20 mouse cellular contexts compared by ENCODE assay signal in genomic region chr16:72088916-72089315, GRCm38 (mm10).
DNase-seq lines count a peak whose midpoint lies in the region; ATAC-seq and TF ChIP-seq lines count a peak whose summit lies in the region.
"Had no signal": no experiment of that assay in that cellular context is flagged by ENCODE, and none has a peak within 500 bp of the region (broad histone marks: within the 10 kb centered on the region; RNA-seq: fewer than 3 reads in every experiment).

No protein-coding gene starts in this region.

- no peak for TF ChIP-seq POLR2A in brain, embryonic 14.5 days (IDR thresholded peaks at IDR 0.05; ENCODE audit: borderline replicate concordance, extremely low read depth, insufficient read depth, insufficient read length, poor library complexity, severe bottlenecking)

- H3K27ac ChIP-seq in forebrain, embryonic 16.5 days (ENCODE audit: low read length) = peak overlapping the region; percentile 41; the same call in 1 of the 2 replicates
- 0 out of 2 replicates have a peak overlapping the region, but pooled peaks have one; percentile 33 for H3K27ac ChIP-seq in midbrain, embryonic 16.5 days (ENCODE audit: low read length)
- H3K27ac ChIP-seq: embryonic facial prominence, embryonic 15.5 days; limb, embryonic 10.5 days had no signal

- intact Hi-C loops in gastrocnemius, postnatal 36 days (cut with DNase I) = no loop called here

- peak overlapping the region; percentile 19 for H3K4me2 ChIP-seq in forebrain, embryonic 16.5 days (ENCODE audit: low read length)
- no peak overlapping the region for H3K4me2 ChIP-seq in midbrain, embryonic 16.5 days (ENCODE audit: low read length)
- H3K4me2 ChIP-seq: embryonic facial prominence, embryonic 15.5 days; liver, embryonic 11.5 days; lung, embryonic 14.5 days had no signal

- ATAC-seq in forebrain, embryonic 16.5 days = peak; percentile 90
- no peak for ATAC-seq in midbrain, embryonic 16.5 days
- ATAC-seq: activated CD4-positive, CD25-positive, alpha-beta regulatory T cell, adult 4 months; Patski had no signal

- peaks cover 10% of the 10 kb centered on the region for H3K4me1 ChIP-seq in forebrain, embryonic 16.5 days (replicated peaks; ENCODE audit: control insufficient read depth, insufficient read depth, low read length)
- peaks cover 10% of the 10 kb centered on the region; the same call in 1 of the 2 replicates for H3K4me1 ChIP-seq in midbrain, embryonic 16.5 days (ENCODE audit: control insufficient read depth, insufficient read depth, low read length)
- H3K4me1 ChIP-seq: embryonic facial prominence, embryonic 15.5 days; limb, embryonic 10.5 days had no signal

- peak; percentile 30 to 38 for DNase-seq in layer of hippocampus, postnatal 10 days (ENCODE audit: low spot score in 2 of 2)
- no peak for DNase-seq in layer of hippocampus, adult 9-11 months
- peak; percentile 91 for DNase-seq in brain, embryonic 14.5 days (ENCODE audit: low read depth)
- no peak for DNase-seq in thymus, adult 18-20 months
- DNase-seq in gastrocnemius, postnatal 36 days = no peak
- DNase-seq: adrenal gland, postnatal 25 days; cerebellum, adult 9-11 months; embryo, embryonic 11 days; gastrocnemius, postnatal 10 days; kidney, adult 8-10 months; kidney, postnatal 4 days; lung, embryonic 14.5 days; spleen, adult 18-20 months had no signal

- TF ChIP-seq CTCF in brain, embryonic 14.5 days (IDR thresholded peaks at IDR 0.05; ENCODE audit: borderline replicate concordance, extremely low read depth, insufficient read depth, insufficient read length) = no peak

- H3K36me3 ChIP-seq in forebrain, embryonic 16.5 days (ENCODE audit: control insufficient read depth, insufficient read depth) = no peaks in the 10 kb centered on the region
- no peaks in the 10 kb centered on the region for H3K36me3 ChIP-seq in midbrain, embryonic 16.5 days (ENCODE audit: control insufficient read depth, insufficient read depth, low read length)
- H3K36me3 ChIP-seq: embryonic facial prominence, embryonic 15.5 days; limb, embryonic 10.5 days had no signal

- 19% methylated on average over 6 of the region's 6 CpGs for WGBS in forebrain, embryonic 16.5 days
- 62% methylated on average over 6 of the region's 6 CpGs for WGBS in midbrain, embryonic 16.5 days

- H3K9ac ChIP-seq in forebrain, embryonic 16.5 days (replicated peaks; ENCODE audit: low read depth, low read length) = no peak overlapping the region
- H3K9ac ChIP-seq in midbrain, embryonic 16.5 days (ENCODE audit: low read depth, low read length) = no peak overlapping the region
- H3K9ac ChIP-seq: embryonic facial prominence, embryonic 15.5 days; lung, embryonic 14.5 days had no signal

- no peak overlapping the region for H3K4me3 ChIP-seq in forebrain, embryonic 16.5 days (replicated peaks; ENCODE audit: low read length)
- H3K4me3 ChIP-seq in midbrain, embryonic 16.5 days (ENCODE audit: low read depth, low read length) = no peak overlapping the region
- H3K4me3 ChIP-seq: embryonic facial prominence, embryonic 15.5 days; limb, embryonic 10.5 days had no signal

- 0 out of 2 replicates have a peak, but pooled peaks cover 5% of the 10 kb centered on the region for H3K9me3 ChIP-seq in forebrain, embryonic 16.5 days (ENCODE audit: control insufficient read depth, low read length)
- H3K9me3 ChIP-seq in midbrain, embryonic 16.5 days (replicated peaks; ENCODE audit: control insufficient read depth, low read length, poor library complexity, severe bottlenecking) = no peaks in the 10 kb centered on the region
- H3K9me3 ChIP-seq: embryonic facial prominence, embryonic 15.5 days; limb, embryonic 10.5 days had no signal

- H3K27me3 ChIP-seq in forebrain, embryonic 16.5 days (replicated peaks; ENCODE audit: control insufficient read depth, insufficient read depth, low read length) = no peaks in the 10 kb centered on the region
- H3K27me3 ChIP-seq in midbrain, embryonic 16.5 days (ENCODE audit: control insufficient read depth, insufficient read depth, low read depth, low read length) = no peaks in the 10 kb centered on the region
- H3K27me3 ChIP-seq: embryonic facial prominence, embryonic 15.5 days; Patski had no signal

Comparison
In these comparisons a context has a peak if more than half of its experiments do, and no peak if none do; other contexts are left out.
1. DNase-seq: peak in layer of hippocampus, postnatal 10 days (2 of 2) and brain, embryonic 14.5 days (single experiment); none in layer of hippocampus, adult 9-11 months (single experiment), thymus, adult 18-20 months (0 of 2) and gastrocnemius, postnatal 36 days (0 of 2).